Mouse (Mus musculus): ENCODE results near the gene Opa3.

Gene Opa3

GRCm38 (mm10) chr7:19214940-19215339, 13.2 kb upstream of the Opa3 start:
- no peak for DNase-seq (ENCODE audit: low spot score in 2 of 2)

GRCm38 (mm10) chr7:19217492-19217891, 10.6 kb upstream of the Opa3 start:
- DNase-seq (ENCODE audit: low spot score in 2 of 2): no peak

GRCm38 (mm10) chr7:19217944-19218343, 10.2 kb upstream of the Opa3 start:
- no peak for DNase-seq (ENCODE audit: low spot score in 2 of 2)

GRCm38 (mm10) chr7:19220061-19220460, 8.1 kb upstream of the Opa3 start:
- DNase-seq (ENCODE audit: low spot score in 2 of 2): no peak

GRCm38 (mm10) chr7:19222189-19222588, 5.9 kb upstream of the Opa3 start:
- no peak for DNase-seq (ENCODE audit: low spot score in 2 of 2)

- DNase-seq (ENCODE audit: low spot score in 2 of 2): no peak
These were observed 5.3 kb upstream of the Opa3 start for GRCm38 (mm10) chr7:19222875-19223274.

- no peak for DNase-seq (ENCODE audit: low spot score in 2 of 2)
These were observed 3.2 kb upstream of the Opa3 start for GRCm38 (mm10) chr7:19224933-19225332.

GRCm38 (mm10) chr7:19226817-19227797, 1.0 kb upstream of the Opa3 start:
- DNase-seq (ENCODE audit: low spot score in 2 of 2): peak; percentile 49 to 62

- no peak for DNase-seq (ENCODE audit: low spot score in 2 of 2)
These were observed 637 bp downstream of the Opa3 start for GRCm38 (mm10) chr7:19228793-19229148.

- DNase-seq (ENCODE audit: low spot score in 2 of 2): no peak
These were observed 1.3 kb downstream of the Opa3 start for GRCm38 (mm10) chr7:19229404-19229803.

GRCm38 (mm10) chr7:19230041-19230580, 2.0 kb downstream of the Opa3 start:
- DNase-seq (ENCODE audit: low spot score in 2 of 2): no peak

GRCm38 (mm10) chr7:19230899-19231298, 2.8 kb downstream of the Opa3 start:
- DNase-seq (ENCODE audit: low spot score in 2 of 2): no peak

- no peak for DNase-seq (ENCODE audit: low spot score in 2 of 2)
These were observed 3.7 kb downstream of the Opa3 start for GRCm38 (mm10) chr7:19231849-19232248.

GRCm38 (mm10) chr7:19234652-19235051, 6.5 kb downstream of the Opa3 start:
- no peak for DNase-seq (ENCODE audit: low spot score in 2 of 2)

GRCm38 (mm10) chr7:19235092-19235671, 7.0 kb downstream of the Opa3 start:
- no peak for DNase-seq (ENCODE audit: low spot score in 2 of 2)

- DNase-seq (ENCODE audit: low spot score in 2 of 2): no peak
These were observed 8.3 kb downstream of the Opa3 start for GRCm38 (mm10) chr7:19236411-19236810.

GRCm38 (mm10) chr7:19238344-19238743, 10.2 kb downstream of the Opa3 start:
- no peak for DNase-seq (ENCODE audit: low spot score in 2 of 2)

GRCm38 (mm10) chr7:19239423-19239822, 11.3 kb downstream of the Opa3 start:
- peak; percentile 76 to 85 for DNase-seq (ENCODE audit: low spot score in 2 of 2)

GRCm38 (mm10) chr7:19239986-19240385, 11.9 kb downstream of the Opa3 start:
- DNase-seq (ENCODE audit: low spot score in 2 of 2): no peak

GRCm38 (mm10) chr7:19240905-19241463, 12.8 kb downstream of the Opa3 start:
- DNase-seq (ENCODE audit: low spot score in 2 of 2): no peak

- no peak for DNase-seq (ENCODE audit: low spot score in 2 of 2)
These were observed 13.9 kb downstream of the Opa3 start for GRCm38 (mm10) chr7:19242005-19242404.

- no peak for DNase-seq (ENCODE audit: low spot score in 2 of 2)
These were observed 15.7 kb downstream of the Opa3 start for GRCm38 (mm10) chr7:19243858-19244257.

GRCm38 (mm10) chr7:19245083-19245482, 16.9 kb downstream of the Opa3 start:
- no peak for DNase-seq (ENCODE audit: low spot score in 2 of 2)

All from frontal cortex, postnatal 10 days (tissue).